Mouse (Mus musculus) neural tube, embryonic 13.5 days (tissue): ENCODE measurements around the gene Higd1c. TPM values are rescaled to one million over a fixed set of nuclear protein-coding genes. Genes with fewer than 3 reads are reported as not detected.

ENCODE experiments used
- ATAC-seq: fragments of 200-750 bp; cut with Nextera tagmentation; 2 replicates; pipeline ENCODE4 v1.8.0; 2017; ENCODE audit warnings: low read depth, mild to moderate bottlenecking, moderate TSS enrichment, moderate library complexity
- H3K27ac ChIP-seq: fragments of 300-500 bp; sonication (generic); replicated peaks from 2 replicates; pipeline ENCODE4 v1.5.1; 2015; ENCODE audit warnings: moderate library complexity, mild to moderate bottlenecking, inconsistent platforms
- H3K27me3 ChIP-seq: fragments of 300-500 bp; sonication (generic); 2 replicates; pipeline ENCODE4 v1.6.1; 2015; ENCODE audit warnings: mild to moderate bottlenecking, inconsistent platforms
- H3K36me3 ChIP-seq: fragments of 300-500 bp; sonication (generic); 2 replicates; pipeline ENCODE4 v1.6.1; 2015; ENCODE audit warnings: mild to moderate bottlenecking, inconsistent platforms
- H3K4me1 ChIP-seq: fragments of 300-500 bp; sonication (generic); replicated peaks from 2 replicates; pipeline ENCODE4 v1.6.1; 2015; ENCODE audit warnings: inconsistent platforms
- H3K4me2 ChIP-seq: fragments of 300-500 bp; sonication (generic); 2 replicates; pipeline ENCODE4 v1.6.1; 2015; ENCODE audit warnings: inconsistent platforms, mild to moderate bottlenecking, moderate library complexity
- H3K4me3 ChIP-seq: fragments of 300-500 bp; sonication (generic); 2 replicates; pipeline ENCODE4 v1.5.1; 2015; ENCODE audit warnings: mild to moderate bottlenecking, inconsistent platforms
- H3K9ac ChIP-seq: fragments of 300-500 bp; sonication (generic); 2 replicates; pipeline ENCODE4 v1.6.1; 2015; ENCODE audit warnings: moderate library complexity, mild to moderate bottlenecking, inconsistent platforms
- H3K9me3 ChIP-seq: fragments of 300-500 bp; sonication (generic); 2 replicates; pipeline ENCODE4 v1.6.1; 2016; ENCODE audit warnings: inconsistent platforms
- WGBS: fragments of 180-500 bp; shearing (Covaris S2); methylation state at CpG from one replicate; pipeline ENCODE4 v1.1.7; 2015; 5-methylcytosine and 5-hydroxymethylcytosine counted together
- polyA plus RNA-seq: library from polyadenylated mRNA; unstranded; fragments of >200 nt; fragmentation: Nextera tagmentation; extraction: Ambion mirVana; gene quantifications from 2 replicates; pipeline ENCODE4 v1.2.1, GENCODE M21; 2015

Higd1c gene
- polyA plus RNA-seq, 1 experiment from 2014 or later, result 3.1 TPM

DNA sequence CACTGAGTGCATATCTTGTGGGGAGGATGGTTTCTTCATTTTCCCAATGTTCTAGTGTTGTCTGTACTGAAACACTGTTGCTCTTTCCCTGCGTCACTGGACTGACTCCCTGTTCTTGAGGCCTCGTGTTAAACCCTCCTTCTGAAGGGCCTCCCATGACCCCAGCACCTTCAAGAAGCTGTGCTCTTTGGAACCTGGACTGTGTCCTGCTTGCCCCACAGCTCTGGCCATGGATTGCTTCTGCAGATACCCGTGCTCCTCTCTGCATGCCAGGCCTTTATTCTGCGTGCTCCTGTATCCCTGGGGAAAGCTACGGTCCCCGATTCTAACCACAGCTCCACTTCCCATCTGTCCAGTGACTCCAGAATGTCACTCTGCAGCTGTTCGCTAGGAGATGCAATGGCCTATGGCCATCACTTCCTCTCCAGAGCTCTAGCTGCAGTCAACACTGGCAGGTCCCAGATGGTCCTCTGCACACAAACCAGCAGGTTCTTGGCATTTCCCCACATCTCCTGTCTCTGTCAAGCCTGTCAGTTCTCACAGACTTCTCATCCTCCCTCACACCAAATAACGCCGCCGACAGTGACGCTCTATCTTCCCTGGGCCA lies 65.7 kb downstream of the Higd1c start:
- WGBS, result 72% methylated on average over 11 of the region's 11 CpGs
- H3K36me3 ChIP-seq, result no peaks in the 10 kb centered on the region
- H3K9me3 ChIP-seq, result no peaks in the 10 kb centered on the region
- no peaks in the 10 kb centered on the region for H3K4me1 ChIP-seq
- H3K4me3 ChIP-seq, result no peak overlapping the region
- no peak overlapping the region for H3K27ac ChIP-seq
- H3K9ac ChIP-seq, result no peak overlapping the region
- peaks cover 13% of the 10 kb centered on the region for H3K27me3 ChIP-seq
- H3K4me2 ChIP-seq, result no peak overlapping the region
- no peak for ATAC-seq

DNA sequence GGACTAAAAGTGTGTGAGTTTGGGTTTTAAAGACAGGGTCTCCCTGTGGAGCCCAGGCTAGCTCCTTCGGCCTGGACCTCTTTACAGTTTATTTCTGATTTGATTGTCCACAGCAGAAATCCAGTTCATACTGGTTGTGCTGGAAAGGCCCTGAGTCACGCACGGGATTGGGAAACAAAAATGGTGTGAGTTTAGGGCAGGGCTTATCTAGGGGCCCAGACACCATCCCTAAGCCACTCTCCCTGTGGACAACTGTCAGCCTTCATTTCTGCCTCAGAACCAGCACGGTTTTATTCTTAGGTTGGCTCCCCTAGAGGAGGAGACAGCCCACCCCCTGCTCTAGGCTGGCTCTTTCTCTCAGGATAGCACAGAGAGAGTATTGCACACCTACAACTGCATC lies 68.9 kb downstream of the Higd1c start:
- no peak overlapping the region for H3K4me2 ChIP-seq
- 72% methylated on average over 4 of the region's 4 CpGs for whole genome bisulfite sequencing
- no peak overlapping the region for H3K4me3 ChIP-seq
- no peak overlapping the region for H3K9ac ChIP-seq
- H3K27me3 ChIP-seq, result no peaks in the 10 kb centered on the region
- no peaks in the 10 kb centered on the region for H3K36me3 ChIP-seq
- H3K4me1 ChIP-seq, result no peaks in the 10 kb centered on the region
- H3K9me3 ChIP-seq, result no peaks in the 10 kb centered on the region
- no peak overlapping the region for H3K27ac ChIP-seq
- ATAC-seq, result no peak

Other genes with a start within 250 kb of the Higd1c start
- 14.8 and 17.7 TPM in 2 replicates for gene Atf1, start 136.7 kb upstream of the Higd1c start, polyA plus RNA-seq
- gene Tmprss12, start 83.7 kb upstream of the Higd1c start, polyA plus RNA-seq, result not detected in 2 replicates
- gene Mettl7a1, start 60.4 kb upstream of the Higd1c start, polyA plus RNA-seq, result 4.6 and 5.1 TPM in 2 replicates
- 1.9 and 2.0 TPM in 2 replicates for gene Mettl7a3, start 29.6 kb upstream of the Higd1c start, polyA plus RNA-seq
- gene Methig1, start 11.4 kb upstream of the Higd1c start, polyA plus RNA-seq, result 2.3 and 2.6 TPM in 2 replicates
- not detected in 2 replicates for gene Mettl7a2, start 11.3 kb upstream of the Higd1c start, polyA plus RNA-seq
- gene Gm5475, start 57.6 kb downstream of the Higd1c start, polyA plus RNA-seq, result 0.10 TPM in 1 of 2 replicates, not detected in the other
- 22.3 and 23.4 TPM in 2 replicates for gene Slc11a2, start 60.5 kb downstream of the Higd1c start, polyA plus RNA-seq
- gene Letmd1, start 104.5 kb downstream of the Higd1c start, polyA plus RNA-seq, result 54.0 and 57.9 TPM in 2 replicates
- gene Csrnp2, start 130.9 kb downstream of the Higd1c start, polyA plus RNA-seq, result 39.1 and 43.8 TPM in 2 replicates
- gene Tfcp2, start 187.5 kb downstream of the Higd1c start, polyA plus RNA-seq, result 35.4 and 36.8 TPM in 2 replicates
- gene Pou6f1, start 235.4 kb downstream of the Higd1c start, polyA plus RNA-seq, result 38.8 and 41.6 TPM in 2 replicates